Mouse (Mus musculus): ENCODE results near the gene Cplane1. TPM values are rescaled to one million over a fixed set of nuclear protein-coding genes. Genes with fewer than 3 reads are reported as not detected.

Gene Cplane1
- polyA plus RNA-seq, 1 experiment from 2014 or later, result 18.3 TPM

DNA sequence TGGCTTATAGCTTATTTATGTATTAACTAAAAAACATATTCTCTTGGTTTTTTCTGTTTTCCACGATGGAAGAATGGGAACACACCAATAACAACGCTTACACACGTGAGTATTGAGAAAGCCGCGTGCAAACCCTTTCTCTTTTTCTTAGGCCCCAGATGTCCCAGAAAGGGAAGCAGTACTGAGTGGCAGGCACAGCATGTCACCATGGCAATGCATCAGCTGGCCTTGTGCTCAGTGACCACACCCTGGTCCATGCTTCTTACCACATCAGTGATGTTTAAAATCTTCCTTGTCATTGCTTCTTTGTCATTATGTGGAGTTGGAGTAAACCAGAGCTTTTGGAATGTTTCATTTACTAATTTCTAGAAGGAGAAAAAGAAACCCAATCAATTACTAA is 150.3 kb downstream of the Cplane1 start:
- Histone ChIP-seq H3K9me3 (ENCODE audit: control insufficient read depth, low read length) (no peaks in the 10 kb centered on the region), H3K27ac (ENCODE audit: low read depth, low read length) (no peak overlapping the region), H3K36me3 (ENCODE audit: control insufficient read depth, insufficient read depth, low read length) (peaks cover 48% of the 10 kb centered on the region), H3K4me3 (ENCODE audit: low read length) (no peak overlapping the region), H3K27me3 (ENCODE audit: control insufficient read depth, insufficient read depth, low read length) (no peaks in the 10 kb centered on the region), H3K4me1 (ENCODE audit: control insufficient read depth, insufficient read depth, low read length) (no peaks in the 10 kb centered on the region), H3K4me2 (replicated peaks; ENCODE audit: low read depth, low read length) (no peak overlapping the region), H3K9ac (ENCODE audit: low read depth, low read length) (no peak overlapping the region)
- 98% methylated on average over 5 of the region's 5 CpGs for WGBS
- ATAC-seq (ENCODE audit: low FRiP score, low TSS enrichment), result no peak

Other genes starting within 250 kb of the Cplane1 start
- 56.9 and 64.1 TPM in 2 replicates for gene Wdr70, start 69.9 kb upstream of the Cplane1 start, polyA plus RNA-seq (2014; fragmentation: Nextera tagmentation; extraction: Ambion mirVana)
- 16.6 and 27.1 TPM in 2 replicates for gene Nup155, start 59.8 kb upstream of the Cplane1 start, polyA plus RNA-seq (2014; fragmentation: Nextera tagmentation; extraction: Ambion mirVana)

All from kidney, embryonic 14.5 days (tissue).